Comparison of ENCODE assay signal across 22 mouse cellular contexts in genomic region chrX:8139480-8139879, GRCm38 (mm10). TPM values are rescaled to one million over a fixed set of nuclear protein-coding genes. Genes with fewer than 3 reads are reported as not detected.
DNase-seq lines count a peak whose midpoint lies in the region; ATAC-seq and TF ChIP-seq lines count a peak whose summit lies in the region.
"Had no signal": no experiment of that assay in that cellular context is flagged by ENCODE, and none has a peak within 500 bp of the region (broad histone marks: within the 10 kb centered on the region; RNA-seq: fewer than 3 reads in every experiment).

No protein-coding gene starts in this region.

- no peak overlapping the region for H3K27ac ChIP-seq in forebrain, postnatal 0 days (ENCODE audit: low read depth, low read length)
- no peak overlapping the region for H3K27ac ChIP-seq in forebrain, embryonic 16.5 days (ENCODE audit: low read length)
- no peak overlapping the region for H3K27ac ChIP-seq in liver, postnatal 0 days (ENCODE audit: low read depth)
- H3K27ac ChIP-seq in liver, embryonic 11.5 days (ENCODE audit: low read depth, low read length) = no peak overlapping the region
- H3K27ac ChIP-seq in MEL (ENCODE audit: control insufficient read depth, low read depth, low read length) = no peak overlapping the region
- H3K27ac ChIP-seq: embryonic facial prominence, embryonic 15.5 days; forebrain, embryonic 10.5 days; heart, embryonic 15.5 days; hindbrain, embryonic 13.5 days had no signal

- 58% methylated on average over 1 of the region's 1 CpGs for WGBS in forebrain, postnatal 0 days
- 64% methylated on average over 1 of the region's 1 CpGs for WGBS in forebrain, embryonic 16.5 days
- 55% methylated on average over 1 of the region's 1 CpGs for WGBS in liver, postnatal 0 days (ENCODE audit: insufficient replicate concordance)
- 54% methylated on average over 1 of the region's 1 CpGs for WGBS in liver, embryonic 11.5 days

- no peaks in the 10 kb centered on the region for H3K9me3 ChIP-seq in forebrain, postnatal 0 days (ENCODE audit: low read length)
- no peaks in the 10 kb centered on the region for H3K9me3 ChIP-seq in forebrain, embryonic 16.5 days (ENCODE audit: control insufficient read depth, low read length)
- H3K9me3 ChIP-seq in liver, postnatal 0 days (ENCODE audit: low read length) = no peaks in the 10 kb centered on the region
- no peaks in the 10 kb centered on the region for H3K9me3 ChIP-seq in liver, embryonic 11.5 days (ENCODE audit: control insufficient read depth, low read length)
- no peaks in the 10 kb centered on the region for H3K9me3 ChIP-seq in MEL (replicated peaks; ENCODE audit: insufficient read depth, low read length)
- H3K9me3 ChIP-seq: embryonic facial prominence, embryonic 15.5 days; heart, embryonic 15.5 days; hindbrain, embryonic 13.5 days had no signal

- TF ChIP-seq RAD21 in MEL (IDR thresholded peaks at IDR 0.05; ENCODE audit: low read depth, low read length) = no peak

- no peak overlapping the region for H3K9ac ChIP-seq in forebrain, postnatal 0 days
- H3K9ac ChIP-seq in forebrain, embryonic 16.5 days (replicated peaks; ENCODE audit: low read depth, low read length) = no peak overlapping the region
- H3K9ac ChIP-seq in liver, postnatal 0 days (replicated peaks) = no peak overlapping the region
- H3K9ac ChIP-seq in liver, embryonic 11.5 days (ENCODE audit: low read depth, low read length) = no peak overlapping the region
- H3K9ac ChIP-seq in MEL (ENCODE audit: control insufficient read depth, low read depth, low read length, poor library complexity, severe bottlenecking) = no peak overlapping the region
- H3K9ac ChIP-seq: embryonic facial prominence, embryonic 15.5 days; heart, embryonic 15.5 days; hindbrain, embryonic 13.5 days had no signal

- H3K4me2 ChIP-seq in forebrain, postnatal 0 days (ENCODE audit: low read depth) = no peak overlapping the region
- H3K4me2 ChIP-seq in forebrain, embryonic 16.5 days (ENCODE audit: low read length) = no peak overlapping the region
- no peak overlapping the region for H3K4me2 ChIP-seq in liver, postnatal 0 days (ENCODE audit: low read depth, low read length)
- H3K4me2 ChIP-seq in liver, embryonic 11.5 days = no peak overlapping the region
- H3K4me2 ChIP-seq: embryonic facial prominence, embryonic 15.5 days; heart, embryonic 11.5 days; heart, embryonic 15.5 days; hindbrain, embryonic 13.5 days had no signal

- peaks cover 13% of the 10 kb centered on the region for H3K36me3 ChIP-seq in forebrain, postnatal 0 days (ENCODE audit: insufficient read depth)
- H3K36me3 ChIP-seq in forebrain, embryonic 16.5 days (ENCODE audit: control insufficient read depth, insufficient read depth) = peaks cover 13% of the 10 kb centered on the region
- H3K36me3 ChIP-seq in liver, postnatal 0 days (replicated peaks; ENCODE audit: insufficient read depth, low read length) = peaks cover 39% of the 10 kb centered on the region
- peaks cover 22% of the 10 kb centered on the region for H3K36me3 ChIP-seq in liver, embryonic 11.5 days (ENCODE audit: control insufficient read depth, insufficient read depth, low read length)
- peaks cover 23 to 41% of the 10 kb centered on the region in 2 experiments for H3K36me3 ChIP-seq in MEL (ENCODE audit: control insufficient read depth in 1 of 2, insufficient read depth in 2 of 2, low read length in 2 of 2)

- peak; percentile 8; the same call in 1 of the 2 replicates for TF ChIP-seq CTCF in forebrain, postnatal 0 days (IDR thresholded peaks at IDR 0.05; ENCODE audit: low read depth)
- TF ChIP-seq CTCF in liver, postnatal 0 days (IDR thresholded peaks at IDR 0.05; ENCODE audit: low read depth) = peak; percentile 17; the same call in 1 of the 2 replicates
- TF ChIP-seq CTCF in MEL (IDR thresholded peaks at IDR 0.05 in 2 of 3, conservative IDR thresholded peaks at IDR 0.05 in 1 of 3; ENCODE audit: control insufficient read depth in 1 of 3, insufficient read depth in 1 of 3, low read depth in 2 of 3, low read length in 3 of 3, poor library complexity in 1 of 3, severe bottlenecking in 1 of 3) = 0 out of 6 replicates have a peak, but pooled peaks of 1 of the 3 experiments have one; percentile 7

- H3K79me2 ChIP-seq in MEL (ENCODE audit: control insufficient read depth, insufficient read depth, low read length, poor library complexity) = peaks cover 16% of the 10 kb centered on the region

- H3K4me1 ChIP-seq in forebrain, postnatal 0 days (ENCODE audit: insufficient read depth) = 0 out of 2 replicates have a peak, but pooled peaks cover 3% of the 10 kb centered on the region
- H3K4me1 ChIP-seq in forebrain, embryonic 16.5 days (replicated peaks; ENCODE audit: control insufficient read depth, insufficient read depth, low read length) = peaks cover 9% of the 10 kb centered on the region
- no peaks in the 10 kb centered on the region for H3K4me1 ChIP-seq in liver, postnatal 0 days (ENCODE audit: insufficient read depth)
- H3K4me1 ChIP-seq in liver, embryonic 11.5 days (replicated peaks; ENCODE audit: control insufficient read depth, insufficient read depth, low read length) = no peaks in the 10 kb centered on the region
- H3K4me1 ChIP-seq in MEL (ENCODE audit: control insufficient read depth in 1 of 2, insufficient read depth in 2 of 2, low read length in 2 of 2) = no peaks in the 10 kb centered on the region

- TF ChIP-seq EP300 in liver, postnatal 0 days (IDR thresholded peaks at IDR 0.05; ENCODE audit: low read depth) = no peak
- no peak for TF ChIP-seq EP300 in MEL (IDR thresholded peaks at IDR 0.05; ENCODE audit: low read depth in 1 of 2, low read length in 2 of 2)

- no peak overlapping the region for H3K4me3 ChIP-seq in forebrain, postnatal 0 days (ENCODE audit: low read depth, low read length)
- H3K4me3 ChIP-seq in forebrain, embryonic 16.5 days (replicated peaks; ENCODE audit: low read length) = no peak overlapping the region
- H3K4me3 ChIP-seq in liver, postnatal 0 days (ENCODE audit: low read depth, low read length) = no peak overlapping the region
- H3K4me3 ChIP-seq in liver, embryonic 11.5 days (ENCODE audit: low read depth, low read length) = no peak overlapping the region
- H3K4me3 ChIP-seq in MEL (ENCODE audit: control insufficient read depth in 1 of 2, insufficient read depth in 1 of 2, low read depth in 2 of 2, low read length in 2 of 2) = no peak overlapping the region
- H3K4me3 ChIP-seq: embryonic facial prominence, embryonic 15.5 days; erythroblast, embryonic 14.5 days; forebrain, embryonic 10.5 days; heart, embryonic 15.5 days; hindbrain, embryonic 13.5 days had no signal

- ATAC-seq in forebrain, postnatal 0 days = no peak
- no peak for ATAC-seq in forebrain, embryonic 16.5 days
- no peak for ATAC-seq in liver, postnatal 0 days
- no peak for ATAC-seq in liver, embryonic 11.5 days (replicated peaks; ENCODE audit: low FRiP score)
- ATAC-seq: forebrain, embryonic 14.5 days had no signal

- no peak for DNase-seq in forebrain, postnatal 0 days
- DNase-seq in liver, postnatal 0 days = no peak
- DNase-seq in liver, embryonic 11.5 days (ENCODE audit: low spot score) = no peak
- DNase-seq in MEL (ENCODE audit: low read depth, low spot score) = peak; percentile 64
- DNase-seq in left cerebral cortex, adult 18-20 months (ENCODE audit: low spot score in 2 of 2) = no peak
- DNase-seq in heart, adult 9 months (ENCODE audit: low spot score in 2 of 2) = no peak
- DNase-seq: adrenal gland, postnatal 10 days; cerebellum, adult 11 months; cerebellum, adult 8-10 months; cerebellum, postnatal 14 days; embryo, embryonic 11 days; gastrocnemius, postnatal 10 days; heart, adult 18-20 months; heart, postnatal 14 days had no signal

- H3K27me3 ChIP-seq in forebrain, postnatal 0 days (ENCODE audit: insufficient read depth, low read length) = no peaks in the 10 kb centered on the region
- H3K27me3 ChIP-seq in forebrain, embryonic 16.5 days (replicated peaks; ENCODE audit: control insufficient read depth, insufficient read depth, low read length) = no peaks in the 10 kb centered on the region
- H3K27me3 ChIP-seq in liver, postnatal 0 days (ENCODE audit: insufficient read depth, low read length) = no peaks in the 10 kb centered on the region
- no peaks in the 10 kb centered on the region for H3K27me3 ChIP-seq in liver, embryonic 11.5 days (replicated peaks; ENCODE audit: control insufficient read depth, insufficient read depth, low read length)
- H3K27me3 ChIP-seq in MEL (ENCODE audit: control insufficient read depth in 1 of 2, insufficient read depth in 2 of 2, low read length in 2 of 2) = no peaks in the 10 kb centered on the region
- H3K27me3 ChIP-seq: embryonic facial prominence, embryonic 15.5 days; heart, embryonic 15.5 days; hindbrain, embryonic 13.5 days had no signal

- TF ChIP-seq POLR2A in MEL (IDR thresholded peaks at IDR 0.05; ENCODE audit: control insufficient read depth in 1 of 2, insufficient read depth in 1 of 2, low read depth in 1 of 2, low read length in 2 of 2, poor library complexity in 1 of 2) = peak in 1 of 2 experiments; percentile 42; a peak in 2 of 4 replicates

RNA-seq across cellular contexts. Expression of gene Rbm3, which starts 6.2 kb away (rescaled TPM):
- total RNA-seq in forebrain, postnatal 0 days (2014; rRNA removed) = 581 and 651 TPM in 2 replicates
- 541 and 677 TPM in 2 replicates for polyA plus RNA-seq in forebrain, postnatal 0 days (2015; fragmentation: Nextera tagmentation; extraction: Ambion mirVana)
- 357 and 393 TPM in 2 replicates for polyA plus RNA-seq in forebrain, embryonic 16.5 days (2015; fragmentation: Nextera tagmentation; extraction: Ambion mirVana)
- polyA plus RNA-seq in liver, postnatal 0 days (2015; fragmentation: Nextera tagmentation; extraction: Ambion mirVana) = 413 and 415 TPM in 2 replicates
- 469 and 471 TPM in 2 replicates for polyA plus RNA-seq in liver, embryonic 11.5 days (2014; fragmentation: Nextera tagmentation; extraction: Ambion mirVana)
- total RNA-seq in MEL (2012; rRNA removed) = 906 and 1,021 TPM in 2 replicates
- 100 to 1,000 TPM in 1 of 2 experiments, not detected in 1; 750 TPM for polyA plus RNA-seq in MEL (2012; ENCODE audit: insufficient read depth in 1 of 2, insufficient read length in 2 of 2, low read depth in 1 of 2, low replicate concordance in 2 of 2, missing spikeins in 1 of 2)
- 100 to 1,000 TPM in 1 of 2 experiments, 10 to 100 TPM in 1; 87.6 to 133 TPM for total RNA-seq in left cerebral cortex, adult 18-20 months (2021)

RNA-seq across cellular contexts. Expression of gene Wdr13, which starts 6.8 kb away (rescaled TPM):
- total RNA-seq in forebrain, postnatal 0 days (2014; rRNA removed) = 261 and 316 TPM in 2 replicates
- 45.2 and 58.4 TPM in 2 replicates for polyA plus RNA-seq in forebrain, postnatal 0 days (2015; fragmentation: Nextera tagmentation; extraction: Ambion mirVana)
- 58.0 and 68.5 TPM in 2 replicates for polyA plus RNA-seq in forebrain, embryonic 16.5 days (2015; fragmentation: Nextera tagmentation; extraction: Ambion mirVana)
- 4.6 and 5.6 TPM in 2 replicates for polyA plus RNA-seq in liver, postnatal 0 days (2015; fragmentation: Nextera tagmentation; extraction: Ambion mirVana)
- polyA plus RNA-seq in liver, embryonic 11.5 days (2014; fragmentation: Nextera tagmentation; extraction: Ambion mirVana) = 15.9 and 17.7 TPM in 2 replicates
- 23.8 and 29.6 TPM in 2 replicates for total RNA-seq in MEL (2012; rRNA removed)
- polyA plus RNA-seq in MEL (2012; ENCODE audit: insufficient read depth in 1 of 2, insufficient read length in 2 of 2, low read depth in 1 of 2, low replicate concordance in 2 of 2, missing spikeins in 1 of 2) = 10 to 100 TPM in 1 of 2 experiments, not detected in 1; 46.8 TPM
- 100 to 1,000 TPM; 190 TPM for total RNA-seq in left cerebral cortex, adult 18-20 months (2021)

RNA-seq across cellular contexts. Expression of gene Tbc1d25, which starts 36.5 kb away (rescaled TPM):
- 16.3 and 19.3 TPM in 2 replicates for total RNA-seq in forebrain, postnatal 0 days (2014; rRNA removed)
- polyA plus RNA-seq in forebrain, postnatal 0 days (2015; fragmentation: Nextera tagmentation; extraction: Ambion mirVana) = 19.4 and 22.7 TPM in 2 replicates
- 25.0 and 27.1 TPM in 2 replicates for polyA plus RNA-seq in forebrain, embryonic 16.5 days (2015; fragmentation: Nextera tagmentation; extraction: Ambion mirVana)
- 2.1 and 2.2 TPM in 2 replicates for polyA plus RNA-seq in liver, postnatal 0 days (2015; fragmentation: Nextera tagmentation; extraction: Ambion mirVana)
- 10.5 and 11.1 TPM in 2 replicates for polyA plus RNA-seq in liver, embryonic 11.5 days (2014; fragmentation: Nextera tagmentation; extraction: Ambion mirVana)
- 8.0 and 10.1 TPM in 2 replicates for total RNA-seq in MEL (2012; rRNA removed)
- 10 to 100 TPM in 1 of 2 experiments, not detected in 1; 23.4 TPM for polyA plus RNA-seq in MEL (2012; ENCODE audit: insufficient read depth in 1 of 2, insufficient read length in 2 of 2, low read depth in 1 of 2, low replicate concordance in 2 of 2, missing spikeins in 1 of 2)
- total RNA-seq in left cerebral cortex, adult 18-20 months (2021) = 10 to 100 TPM; 16.8 to 18.0 TPM

RNA-seq across cellular contexts. Expression of gene Was, which starts 49.2 kb away (rescaled TPM):
- 0.81 and 0.85 TPM in 2 replicates for total RNA-seq in forebrain, postnatal 0 days (2014; rRNA removed)
- polyA plus RNA-seq in forebrain, postnatal 0 days (2015; fragmentation: Nextera tagmentation; extraction: Ambion mirVana) = 0.09 and 0.30 TPM in 2 replicates
- not detected in 2 replicates for polyA plus RNA-seq in forebrain, embryonic 16.5 days (2015; fragmentation: Nextera tagmentation; extraction: Ambion mirVana)
- 2.4 and 2.9 TPM in 2 replicates for polyA plus RNA-seq in liver, postnatal 0 days (2015; fragmentation: Nextera tagmentation; extraction: Ambion mirVana)
- 6.5 and 6.7 TPM in 2 replicates for polyA plus RNA-seq in liver, embryonic 11.5 days (2014; fragmentation: Nextera tagmentation; extraction: Ambion mirVana)
- 133 and 146 TPM in 2 replicates for total RNA-seq in MEL (2012; rRNA removed)
- polyA plus RNA-seq in MEL (2012; ENCODE audit: insufficient read depth in 1 of 2, insufficient read length in 2 of 2, low read depth in 1 of 2, low replicate concordance in 2 of 2, missing spikeins in 1 of 2) = 100 to 1,000 TPM in 1 of 2 experiments, not detected in 1; 167 TPM
- total RNA-seq in left cerebral cortex, adult 18-20 months (2021) = 1 to 10 TPM; 1.3 to 1.5 TPM

RNA-seq across cellular contexts. Expression of gene Ebp, which starts 53.8 kb away (rescaled TPM):
- total RNA-seq in forebrain, postnatal 0 days (2014; rRNA removed) = 11.3 and 14.3 TPM in 2 replicates
- 20.0 and 23.9 TPM in 2 replicates for polyA plus RNA-seq in forebrain, postnatal 0 days (2015; fragmentation: Nextera tagmentation; extraction: Ambion mirVana)
- 19.7 and 25.5 TPM in 2 replicates for polyA plus RNA-seq in forebrain, embryonic 16.5 days (2015; fragmentation: Nextera tagmentation; extraction: Ambion mirVana)
- 74.7 and 84.5 TPM in 2 replicates for polyA plus RNA-seq in liver, postnatal 0 days (2015; fragmentation: Nextera tagmentation; extraction: Ambion mirVana)
- polyA plus RNA-seq in liver, embryonic 11.5 days (2014; fragmentation: Nextera tagmentation; extraction: Ambion mirVana) = 54.7 and 55.6 TPM in 2 replicates
- total RNA-seq in MEL (2012; rRNA removed) = 99.4 and 103 TPM in 2 replicates
- polyA plus RNA-seq in MEL (2012; ENCODE audit: insufficient read depth in 1 of 2, insufficient read length in 2 of 2, low read depth in 1 of 2, low replicate concordance in 2 of 2, missing spikeins in 1 of 2) = 100 to 1,000 TPM in 1 of 2 experiments, not detected in 1; 133 TPM
- 10 to 100 TPM; 32.9 to 36.9 TPM for total RNA-seq in left cerebral cortex, adult 18-20 months (2021)
